Mouse (Mus musculus): ENCODE results near the gene Ckb.
"Not testable (repeated sequence)": the region's sequence is repeated elsewhere in the genome, so short reads cannot be mapped to it uniquely, and the experiment has no call there.

The Ckb gene

DNA sequence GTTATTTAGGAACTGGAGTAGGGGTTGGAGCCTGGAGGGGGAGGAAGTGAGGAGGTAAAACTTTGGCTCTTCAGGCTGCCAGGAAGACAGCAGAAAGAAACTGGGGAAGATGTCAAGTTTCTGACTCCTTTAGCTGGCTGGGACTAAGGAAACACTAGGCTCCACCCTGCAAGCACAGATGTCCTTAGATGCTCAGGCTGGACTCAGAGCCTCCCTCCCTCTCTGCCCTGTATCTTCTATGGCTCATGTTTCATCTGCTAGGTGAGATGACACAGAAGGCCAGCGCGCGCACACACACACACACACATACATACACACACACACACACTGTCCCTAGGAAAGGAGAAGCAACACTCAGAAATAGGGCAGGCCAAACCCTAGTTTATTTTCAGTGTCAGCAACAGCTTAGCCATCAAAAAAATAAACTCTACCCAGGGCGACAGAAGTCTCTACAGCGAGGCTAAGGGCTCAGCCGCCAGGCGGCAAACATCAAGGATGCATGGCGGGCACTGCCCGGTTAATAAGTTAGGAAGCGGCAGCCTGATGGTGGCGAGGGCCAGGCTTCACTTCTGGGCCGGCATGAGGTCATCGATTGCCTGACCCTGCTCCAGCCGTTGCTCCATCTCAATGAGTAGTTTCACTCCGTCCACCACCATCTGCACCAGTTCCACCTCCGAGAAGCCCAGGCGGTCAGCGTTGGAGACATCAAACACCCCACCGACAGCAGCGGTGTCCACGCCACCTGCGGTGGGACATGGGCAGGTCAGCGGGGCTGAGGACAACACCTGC lies 2.9 kb downstream of the Ckb start:
- no peak for DNase-seq (ENCODE audit: low spot score in 2 of 2)

DNA sequence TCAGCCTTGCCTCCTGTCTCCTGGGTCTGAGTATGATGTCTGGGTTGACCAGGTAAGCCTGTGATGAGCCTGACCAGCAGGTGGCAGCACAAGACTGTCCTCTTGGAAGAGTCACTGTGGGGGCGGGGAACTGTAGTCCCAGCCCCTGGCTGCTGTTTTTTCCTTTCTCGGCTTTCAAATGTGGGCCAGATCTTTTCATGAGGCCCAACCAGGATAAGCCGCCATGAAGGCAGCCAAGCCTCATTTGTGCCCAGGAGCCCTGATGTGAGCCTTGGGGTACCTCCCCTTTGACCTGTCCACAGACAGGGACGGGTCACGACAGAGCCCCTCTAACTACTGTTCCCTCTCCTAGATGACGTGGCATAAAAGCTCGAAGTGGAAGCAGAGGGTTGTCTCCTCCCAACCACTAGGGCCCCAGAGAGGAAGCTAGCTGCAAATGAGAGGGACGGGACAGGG lies 3.7 kb downstream of the Ckb start:
- peak; percentile 96 to 97 for DNase-seq (ENCODE audit: low spot score in 2 of 2)

DNA sequence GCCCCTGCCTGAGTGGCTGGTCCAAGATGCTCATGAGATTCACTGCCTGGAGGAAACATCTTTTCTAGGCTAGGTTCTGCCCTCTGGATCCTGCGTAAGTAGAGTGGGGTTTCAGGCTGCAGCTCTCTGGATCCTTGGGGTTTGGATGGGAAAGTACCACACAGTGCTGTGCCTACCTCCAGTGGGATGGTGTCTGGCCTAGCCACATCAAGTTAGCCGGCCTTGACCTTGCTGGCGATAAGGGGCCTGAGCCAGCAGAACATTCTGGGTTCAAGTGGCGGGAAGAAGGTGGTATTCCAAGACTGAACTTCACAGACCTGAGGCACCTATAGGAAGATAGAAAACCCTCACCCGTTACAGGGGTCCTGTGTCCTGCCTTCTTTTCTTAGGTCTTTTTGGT lies 4.7 kb downstream of the Ckb start:
- no peak for DNase-seq (ENCODE audit: low spot score in 2 of 2)

DNA sequence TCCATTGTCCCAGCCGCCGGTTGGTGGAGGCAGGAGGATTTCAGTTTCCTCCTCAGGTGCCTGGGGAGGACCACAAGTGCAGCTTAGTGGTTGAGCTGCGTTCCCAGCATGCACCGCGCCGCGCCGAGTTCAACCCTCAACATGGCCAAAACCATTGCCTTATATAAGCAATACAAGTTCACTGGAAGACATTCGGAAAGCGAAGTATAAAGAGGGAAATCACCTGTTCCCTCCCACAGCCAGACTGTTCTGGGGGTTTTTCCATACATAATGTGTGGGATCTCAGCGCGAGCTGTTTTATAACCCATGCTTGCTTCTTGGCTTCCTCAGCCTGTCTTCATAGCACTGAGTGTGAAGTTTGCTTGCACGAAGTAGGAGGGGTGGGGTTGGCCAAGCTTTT lies 5.8 kb downstream of the Ckb start:
- DNase-seq (ENCODE audit: low spot score in 2 of 2), result peak; percentile 75 to 90

DNA sequence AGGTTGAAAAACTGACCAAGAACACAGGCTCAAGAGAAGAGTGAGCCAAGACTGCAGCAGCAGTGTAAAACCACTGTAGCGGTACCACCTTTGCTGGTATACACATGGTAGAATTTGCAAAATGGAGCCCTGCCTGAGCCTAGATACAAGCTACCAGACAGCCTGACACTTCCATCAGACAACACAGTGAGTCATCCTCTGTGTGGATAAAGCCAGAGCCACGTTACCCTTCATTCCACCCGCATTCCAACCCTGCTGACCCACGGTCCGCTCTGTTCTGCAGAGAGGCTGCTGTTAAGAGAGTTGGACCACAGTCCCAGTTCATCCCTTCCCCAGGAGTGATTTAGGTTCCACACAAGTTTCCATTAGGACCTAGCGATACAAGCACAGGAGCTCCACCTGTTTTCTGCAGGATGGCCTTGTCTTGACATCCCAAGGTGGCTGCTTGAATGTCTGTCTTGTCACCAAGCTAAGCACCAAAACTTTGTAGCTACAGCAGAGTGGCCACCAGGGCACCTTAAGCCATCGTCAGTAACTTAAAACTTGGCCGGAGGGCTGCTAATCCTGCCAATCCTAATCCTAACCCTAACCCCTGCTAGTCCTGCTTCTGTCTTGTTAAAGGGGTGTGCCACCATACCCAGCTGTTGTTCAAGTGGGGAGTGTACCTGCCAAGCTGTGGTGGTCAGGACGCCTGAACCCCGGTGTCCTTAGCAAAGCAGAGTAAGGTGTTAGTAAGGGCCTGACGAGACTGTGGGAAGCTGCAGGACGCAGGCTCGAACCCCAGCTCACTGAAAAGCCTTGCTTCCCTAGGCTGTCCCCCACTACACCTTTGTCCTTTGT lies 6.9 kb downstream of the Ckb start:
- no peak for DNase-seq (ENCODE audit: low spot score in 2 of 2)

DNA sequence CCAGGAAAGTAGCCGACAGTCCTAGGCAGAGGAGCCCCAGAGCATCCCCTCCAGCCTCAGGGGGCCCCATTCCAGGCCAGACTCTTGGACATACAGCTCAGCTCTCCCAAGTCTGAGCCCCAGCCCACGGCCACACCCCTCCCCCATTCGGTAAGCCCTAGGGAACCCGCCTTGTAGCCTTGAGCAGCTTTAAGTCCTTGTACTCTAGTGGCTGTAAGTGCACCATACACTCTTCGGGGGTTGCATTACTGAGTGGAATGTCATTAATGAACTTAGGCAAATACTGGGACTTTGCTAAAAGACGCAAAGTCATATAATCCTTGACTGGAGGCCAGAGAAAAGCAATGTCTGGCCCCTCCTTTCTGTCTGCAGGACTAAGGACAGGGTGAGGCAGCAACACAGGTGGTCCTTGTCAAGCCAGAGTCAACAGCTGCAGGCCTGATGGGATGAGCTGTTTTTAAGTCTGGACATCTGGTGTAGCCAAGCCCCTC lies 7.9 kb downstream of the Ckb start:
- DNase-seq (ENCODE audit: low spot score in 2 of 2), result no peak

DNA sequence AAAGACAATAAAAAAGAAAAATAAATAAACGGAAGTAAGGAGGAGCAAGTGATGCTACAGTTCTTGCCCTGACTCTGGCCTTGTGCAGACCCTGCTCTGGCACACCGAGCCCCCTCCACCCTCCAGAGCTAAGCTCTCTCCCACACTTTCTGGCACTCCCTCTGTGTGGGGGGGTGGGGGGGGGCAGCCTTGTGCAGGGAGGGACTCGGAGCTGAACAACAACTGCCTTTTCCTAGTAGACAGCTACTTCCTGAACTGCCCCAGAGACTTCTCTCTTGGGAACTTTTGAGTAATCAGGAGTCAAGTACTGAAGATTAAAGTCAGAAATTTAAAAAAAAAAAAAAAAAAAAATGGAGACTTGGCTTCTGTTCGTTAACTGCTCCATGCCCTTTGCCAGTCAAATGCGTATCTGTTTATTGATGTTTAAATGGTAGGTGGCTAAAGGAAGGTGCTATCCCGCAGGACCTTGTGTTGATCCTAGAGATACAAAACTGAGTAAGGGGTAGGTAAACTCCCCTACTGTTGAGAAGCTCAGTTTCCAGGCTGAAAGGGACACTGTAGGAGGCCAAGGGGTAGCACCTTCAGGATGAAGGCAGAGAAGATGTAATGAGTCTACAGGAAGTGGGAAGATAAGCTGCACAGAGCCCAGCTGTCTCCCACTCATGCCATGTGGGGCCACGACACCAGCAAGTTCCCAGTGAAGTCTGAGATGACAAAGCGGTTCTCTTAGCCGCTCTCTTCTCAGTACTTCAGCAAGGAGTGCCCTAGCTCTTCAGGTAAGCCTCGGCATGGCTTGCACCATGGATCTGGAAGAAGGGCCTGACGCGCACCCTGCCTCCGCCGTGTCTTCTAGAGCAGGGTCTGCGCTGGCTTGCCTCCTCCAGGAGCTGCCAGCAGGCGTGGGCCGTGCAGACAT lies 8.7 kb downstream of the Ckb start:
- DNase-seq (ENCODE audit: low spot score in 2 of 2), result no peak

DNA sequence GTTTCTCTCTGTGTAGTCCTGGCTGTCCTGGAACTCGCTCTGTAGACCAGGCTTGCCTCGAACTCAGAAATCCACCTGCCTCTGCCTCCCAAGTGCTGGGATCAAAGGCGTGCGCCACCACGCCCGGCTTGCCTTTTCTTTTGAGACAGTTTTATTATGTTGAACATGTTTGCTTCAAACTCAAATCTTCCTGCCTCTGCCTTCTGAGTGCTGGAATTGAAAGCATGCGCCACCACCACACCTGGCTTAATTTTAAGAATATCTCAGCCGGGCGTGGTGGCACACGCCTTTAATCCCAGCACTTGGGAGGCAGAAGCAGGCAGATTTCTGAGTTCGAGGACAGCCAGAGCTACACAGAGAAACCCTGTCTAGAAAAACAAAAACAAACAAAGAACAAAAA lies 10.6 kb downstream of the Ckb start:
- DNase-seq (ENCODE audit: low spot score in 2 of 2), result not testable (repeated sequence)

DNA sequence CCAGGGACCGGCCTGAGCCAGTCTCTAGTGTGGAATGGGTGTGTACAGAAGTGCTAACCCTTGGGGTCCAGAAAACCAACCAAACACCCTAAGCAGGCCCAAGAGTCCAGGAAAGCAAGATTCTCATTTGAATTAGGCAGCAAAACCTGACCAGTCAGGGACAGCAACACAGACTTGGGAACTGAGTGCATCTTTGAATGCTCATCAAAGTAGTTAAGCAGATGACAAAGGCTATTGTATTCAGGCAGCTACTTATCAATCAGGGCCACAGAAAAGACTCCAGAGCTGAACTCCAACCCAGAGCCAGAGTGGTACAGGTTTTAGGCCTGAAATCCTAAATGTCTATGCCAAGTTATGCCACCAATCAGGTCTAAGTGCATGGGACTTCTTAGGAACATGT lies 11.5 kb downstream of the Ckb start:
- no peak for DNase-seq (ENCODE audit: low spot score in 2 of 2)

DNA sequence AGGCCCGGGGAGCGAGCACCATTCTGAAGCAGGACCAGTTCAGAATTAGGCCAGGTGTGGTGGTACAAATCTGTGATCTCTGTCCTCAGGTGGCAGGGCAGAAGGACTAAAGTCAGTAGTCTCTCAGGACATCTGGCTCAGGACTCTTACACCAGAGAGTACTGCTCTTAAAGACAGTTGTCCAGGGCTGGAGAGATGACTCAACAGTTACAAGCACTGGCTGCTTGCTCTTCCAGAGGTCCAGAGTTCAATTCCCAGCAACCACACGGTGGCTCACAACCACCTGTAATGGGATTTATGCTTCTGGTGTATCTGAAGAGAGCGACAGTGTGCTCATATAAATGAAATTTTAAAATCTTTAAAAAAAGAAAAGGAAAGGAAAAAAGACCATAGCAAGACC lies 12.8 kb downstream of the Ckb start:
- DNase-seq (ENCODE audit: low spot score in 2 of 2), result no peak

DNA sequence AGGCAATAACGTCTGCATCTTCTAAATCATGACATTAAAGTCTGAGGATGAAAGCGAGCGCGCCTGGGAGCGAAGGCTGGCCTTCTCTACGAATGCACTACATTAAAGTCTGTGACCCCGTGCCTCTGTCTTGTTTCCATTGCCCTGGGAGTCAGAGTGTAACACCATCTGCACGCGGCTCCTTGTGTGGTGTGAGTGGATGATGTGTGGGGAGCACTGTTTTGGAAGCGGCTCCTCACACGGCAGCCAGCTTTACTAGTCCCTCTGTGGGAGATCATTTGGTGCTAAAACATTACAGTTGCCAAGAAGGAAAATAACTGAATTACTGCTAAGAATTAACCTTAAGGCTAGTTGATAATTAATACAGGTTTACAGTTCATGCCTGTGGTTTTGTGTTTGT lies 16.4 kb downstream of the Ckb start:
- no peak for DNase-seq (ENCODE audit: low spot score in 2 of 2)

DNA sequence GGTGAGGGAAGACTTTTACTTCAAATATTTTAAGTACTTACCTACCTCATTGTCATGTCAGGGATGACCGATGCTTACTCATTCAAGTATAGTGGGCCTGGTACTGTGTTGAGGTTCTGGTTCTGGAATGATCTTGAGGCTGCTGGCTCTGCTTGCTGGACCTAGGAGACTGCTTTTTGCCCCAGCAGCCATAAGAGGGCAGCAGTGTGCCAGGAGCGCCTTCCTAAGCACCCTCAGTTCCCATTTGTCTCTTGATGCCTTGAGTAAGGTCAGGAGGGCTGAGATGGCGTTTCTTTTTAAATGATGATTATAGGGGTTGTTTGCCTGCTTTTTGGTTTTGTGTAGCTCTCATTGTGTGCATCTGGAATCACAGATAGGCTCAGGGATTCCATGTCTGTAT lies 18.7 kb downstream of the Ckb start:
- DNase-seq (ENCODE audit: low spot score in 2 of 2), result peak; percentile 77 to 88

DNA sequence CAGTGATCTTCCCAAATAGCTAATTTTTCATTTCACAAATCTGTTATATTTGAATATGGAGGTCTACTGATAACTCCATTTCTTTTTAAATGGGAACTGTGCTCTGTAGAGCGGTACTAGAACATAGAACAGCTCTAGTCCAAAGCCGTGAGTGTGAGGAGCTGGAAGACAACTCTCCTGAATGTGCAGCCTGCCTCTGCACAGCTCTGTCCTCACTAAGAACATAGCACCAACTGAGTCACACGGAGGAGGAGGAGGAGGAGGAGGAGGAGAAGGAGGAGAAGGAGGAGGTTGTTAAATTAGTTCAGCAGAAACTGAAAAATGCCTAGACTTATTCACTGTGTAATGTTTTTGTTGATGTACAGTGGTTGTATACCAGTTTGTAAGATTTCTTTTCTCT lies 19.2 kb downstream of the Ckb start:
- peak in 1 of 2 experiments; percentile 38 for DNase-seq (ENCODE audit: low spot score in 2 of 2)

DNA sequence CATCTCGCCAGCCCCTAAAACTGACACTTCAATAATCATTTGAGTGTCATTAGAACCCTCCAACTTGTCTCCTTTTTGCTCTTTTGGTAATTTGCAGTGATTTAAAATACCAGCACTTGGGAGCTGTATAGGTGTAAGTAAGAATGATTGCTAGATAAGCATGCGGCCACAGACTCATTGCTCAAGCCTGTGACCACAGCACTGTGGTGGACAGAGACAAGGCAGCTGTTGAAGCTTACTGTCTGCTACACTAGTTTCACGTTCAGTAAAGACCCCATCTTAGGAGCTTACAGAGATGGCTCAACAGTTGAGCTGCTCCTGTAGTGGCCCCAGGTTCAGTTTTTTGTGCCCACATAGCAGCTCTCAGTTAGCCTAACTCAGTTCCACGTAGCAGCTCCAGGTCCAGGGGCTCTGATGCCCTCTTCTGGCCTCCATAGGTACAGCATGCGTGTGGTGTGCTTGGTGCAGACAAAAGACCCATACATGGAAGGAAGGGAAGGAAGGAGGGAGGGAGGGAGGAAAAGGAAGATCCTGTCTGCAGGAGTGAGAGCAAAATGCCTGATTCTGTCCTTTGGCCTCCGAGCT lies 24.0 kb downstream of the Ckb start:
- DNase-seq (ENCODE audit: low spot score in 2 of 2), result peak; percentile 68 to 84
